Mouse (Mus musculus): ENCODE data around the gene Shisa7.

DNA sequence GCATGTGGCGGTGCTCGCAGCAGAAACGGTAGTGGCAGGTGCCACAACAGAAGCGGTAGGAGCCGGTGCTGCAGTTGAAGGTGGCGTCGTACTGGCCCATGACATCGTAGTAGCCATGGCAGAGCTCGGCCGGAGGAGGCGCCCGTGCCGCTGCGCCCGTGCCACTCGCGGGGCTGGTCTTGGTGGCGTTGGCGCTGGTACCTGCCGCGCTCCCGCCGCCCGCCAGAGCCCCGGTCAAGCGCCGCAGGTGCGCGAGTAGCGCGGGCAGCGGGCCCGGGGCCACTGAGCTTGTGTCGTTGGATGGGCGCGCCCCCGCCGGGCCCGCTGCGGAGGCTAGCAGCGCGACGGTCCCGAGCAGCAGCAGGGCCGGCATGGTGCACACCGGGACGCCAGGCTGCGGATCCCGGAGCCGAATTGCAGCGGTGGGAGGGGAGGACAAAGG, 8.1 kb downstream of the Shisa7 start:
- no peak for TF ChIP-seq RAD21 (IDR thresholded peaks at IDR 0.05; ENCODE audit: low read depth, low read length)
- TF ChIP-seq SIN3A (IDR thresholded peaks at IDR 0.05; ENCODE audit: low read length): no peak
- no peak for TF ChIP-seq ZNF384 (IDR thresholded peaks at IDR 0.05; ENCODE audit: low read depth, low read length)
- TF ChIP-seq POLR2A (IDR thresholded peaks at IDR 0.05; ENCODE audit: control insufficient read depth in 1 of 2, insufficient read depth in 1 of 2, low read depth in 1 of 2, low read length in 2 of 2, poor library complexity in 1 of 2): no peak
- TF ChIP-seq CTCF (IDR thresholded peaks at IDR 0.05 in 2 of 3, conservative IDR thresholded peaks at IDR 0.05 in 1 of 3; ENCODE audit: control insufficient read depth in 1 of 3, insufficient read depth in 1 of 3, low read depth in 2 of 3, low read length in 3 of 3, poor library complexity in 1 of 3, severe bottlenecking in 1 of 3): no peak
- no peak for TF ChIP-seq POLR2AphosphoS2 (IDR thresholded peaks at IDR 0.05; ENCODE audit: low read length)
- no peak for TF ChIP-seq GATA1 (IDR thresholded peaks at IDR 0.05; ENCODE audit: low read depth, low read length)
- TF ChIP-seq JUND (IDR thresholded peaks at IDR 0.05; ENCODE audit: low read depth, low read length): no peak
- no peak for TF ChIP-seq USF1 (IDR thresholded peaks at IDR 0.05; ENCODE audit: low read depth, low read length)
- TF ChIP-seq MEF2A (IDR thresholded peaks at IDR 0.05; ENCODE audit: extremely low read depth, insufficient replicate concordance, low read depth, low read length, poor library complexity, severe bottlenecking): no peak
- no peak for TF ChIP-seq E2F4 (IDR thresholded peaks at IDR 0.05; ENCODE audit: borderline replicate concordance, low read depth, low read length)
- no peak for TF ChIP-seq MYC (IDR thresholded peaks at IDR 0.05; ENCODE audit: low read depth, low read length)
- no peak for TF ChIP-seq EP300 (IDR thresholded peaks at IDR 0.05; ENCODE audit: low read depth in 1 of 2, low read length in 2 of 2)
- no peak for TF ChIP-seq SMC3 (IDR thresholded peaks at IDR 0.05; ENCODE audit: low read depth, low read length)
